In genomic region chr2:142902905-142903895, GRCm38 (mm10) we compare ENCODE assay signal across 8 mouse cellular contexts. TPM values are rescaled to one million over a fixed set of nuclear protein-coding genes. Genes with fewer than 3 reads are reported as not detected.
DNase-seq lines count a peak whose midpoint lies in the region; ATAC-seq lines count a peak whose summit lies in the region.

No protein-coding gene starts in this region.

- intact Hi-C loops in gastrocnemius, postnatal 14 days (cut with DNase I; ENCODE audit: low total_unique reads): no loop called here
- intact Hi-C loops in left cerebral cortex, postnatal 10 days (cut with DNase I): no loop called here

- peak; percentile 82 for ATAC-seq in inflammation-experienced regulatory T-cells, adult 6 months
- ATAC-seq in megakaryocyte-erythroid progenitor cell, adult 5-6 weeks (replicated peaks; ENCODE audit: low FRiP score, low TSS enrichment, poor library complexity, severe bottlenecking): peak; percentile 94

- peak; percentile 97 to 99 for DNase-seq in adrenal gland, adult (ENCODE audit: inconsistent age in 2 of 2, low spot score in 1 of 2)
- DNase-seq in embryo, embryonic 10.5 days (ENCODE audit: low spot score): peak; percentile 96
- DNase-seq in gastrocnemius, postnatal 14 days: peak; percentile 92
- DNase-seq in left cerebral cortex, postnatal 10 days (ENCODE audit: extremely low spot score in 1 of 2, low spot score in 2 of 2): peak; percentile 92 to 95
- peak; percentile 95 for DNase-seq in right cerebral cortex, postnatal 25 days
- peak; percentile 88 to 91 for DNase-seq in urinary bladder, postnatal 4 days (ENCODE audit: low spot score in 2 of 2)

RNA-seq across cellular contexts. Expression of gene Kif16b, which starts 1.9 kb away (rescaled TPM):
- 10 to 100 TPM; 24.5 to 29.7 TPM for total RNA-seq in gastrocnemius, postnatal 14 days (2021)
- 10 to 100 TPM; 10.0 to 12.9 (median 11.7) TPM for polyA plus RNA-seq in inflammation-experienced regulatory T-cells, adult 6 months (2017; shearing (Covaris generic))
- total RNA-seq in left cerebral cortex, postnatal 10 days (2021): 1 to 10 TPM; 9.2 to 9.5 TPM
- 9.2 and 16.5 TPM in 2 replicates for total RNA-seq in megakaryocyte-erythroid progenitor cell, adult 5-6 weeks (2014; fragmentation: Nextera tagmentation)
- 13.7 and 19.1 TPM in 2 replicates for total RNA-seq in megakaryocyte-erythroid progenitor cell, adult 5-6 weeks (2017)

Comparison
In these comparisons a context has a peak if more than half of its experiments do, and no peak if none do; other contexts are left out.
1. Peak in every context shown above with its lines: DNase-seq and ATAC-seq.